Mouse (Mus musculus) lung, embryonic 16.5 days (tissue): ENCODE measurements around the gene Parp8. TPM values are rescaled to one million over a fixed set of nuclear protein-coding genes. Genes with fewer than 3 reads are reported as not detected.
"Not testable (repeated sequence)": the region's sequence is repeated elsewhere in the genome, so short reads cannot be mapped to it uniquely, and the experiment has no call there.

Experiments used
- ATAC-seq: fragments of 200-750 bp; cut with Nextera tagmentation; 2 replicates; pipeline ENCODE4 v1.8.0; 2017; ENCODE audit warnings: low read depth, mild to moderate bottlenecking, moderate library complexity
- H3K27ac ChIP-seq: fragments of 300-500 bp; sonication (generic); 2 replicates; pipeline ENCODE4 v1.5.1; 2014; ENCODE audit warnings: mild to moderate bottlenecking, control low read depth, low read length
- H3K27me3 ChIP-seq: fragments of 300-500 bp; sonication (generic); 2 replicates; pipeline ENCODE4 v1.6.1; 2014; ENCODE audit warnings: low read depth, low read length, mixed read lengths; ENCODE audit not compliant: control insufficient read depth, insufficient read depth
- H3K36me3 ChIP-seq: fragments of 300-500 bp; sonication (generic); 2 replicates; pipeline ENCODE4 v1.6.1; 2014; ENCODE audit warnings: low read length; ENCODE audit not compliant: control insufficient read depth, insufficient read depth
- H3K4me1 ChIP-seq: fragments of 300-500 bp; sonication (generic); replicated peaks from 2 replicates; pipeline ENCODE4 v1.6.1; 2014; ENCODE audit warnings: low read length, mixed read lengths; ENCODE audit not compliant: control insufficient read depth, insufficient read depth
- H3K4me2 ChIP-seq: fragments of 300-500 bp; sonication (generic); 2 replicates; pipeline ENCODE4 v1.6.1; 2014; ENCODE audit warnings: low read depth, low read length, control low read depth
- H3K4me3 ChIP-seq: fragments of 300-500 bp; sonication (generic); 2 replicates; pipeline ENCODE4 v1.5.1; 2014; ENCODE audit warnings: mild to moderate bottlenecking, low read length, control low read depth
- H3K9ac ChIP-seq: fragments of 300-500 bp; sonication (generic); 2 replicates; pipeline ENCODE4 v1.6.1; 2014; ENCODE audit warnings: low read length, control low read depth
- H3K9me3 ChIP-seq: fragments of 300-500 bp; sonication (generic); 2 replicates; pipeline ENCODE4 v1.6.1; 2016; ENCODE audit warnings: low read length; ENCODE audit not compliant: control insufficient read depth
- WGBS: fragments of 180-500 bp; shearing (Covaris S2); extraction: QIAGEN DNeasy Blood & Tissue Kit; methylation state at CpG from one replicate; pipeline ENCODE4 v1.1.7; 2014; 5-methylcytosine and 5-hydroxymethylcytosine counted together
- polyA plus RNA-seq: library from polyadenylated mRNA; unstranded; fragments of >200 nt; fragmentation: Nextera tagmentation; extraction: Ambion mirVana; gene quantifications from 2 replicates; pipeline ENCODE4 v1.2.1, GENCODE M21; 2015

Gene Parp8
- polyA plus RNA-seq, 1 experiment from 2014 or later, result 10.1 TPM

GRCm38 (mm10) chr13:116940761-116941160 lies 84.6 kb downstream of the Parp8 start:
- no peak overlapping the region for H3K4me2 ChIP-seq
- 96% methylated on average over 7 of the region's 7 CpGs for WGBS
- no peaks in the 10 kb centered on the region for H3K9me3 ChIP-seq
- no peak for ATAC-seq
- no peaks in the 10 kb centered on the region for H3K27me3 ChIP-seq
- H3K9ac ChIP-seq, result no peak overlapping the region
- no peaks in the 10 kb centered on the region; the same call in 1 of the 2 replicates for H3K4me1 ChIP-seq
- no peaks in the 10 kb centered on the region for H3K36me3 ChIP-seq
- no peak overlapping the region for H3K4me3 ChIP-seq
- H3K27ac ChIP-seq, result no peak overlapping the region

DNA sequence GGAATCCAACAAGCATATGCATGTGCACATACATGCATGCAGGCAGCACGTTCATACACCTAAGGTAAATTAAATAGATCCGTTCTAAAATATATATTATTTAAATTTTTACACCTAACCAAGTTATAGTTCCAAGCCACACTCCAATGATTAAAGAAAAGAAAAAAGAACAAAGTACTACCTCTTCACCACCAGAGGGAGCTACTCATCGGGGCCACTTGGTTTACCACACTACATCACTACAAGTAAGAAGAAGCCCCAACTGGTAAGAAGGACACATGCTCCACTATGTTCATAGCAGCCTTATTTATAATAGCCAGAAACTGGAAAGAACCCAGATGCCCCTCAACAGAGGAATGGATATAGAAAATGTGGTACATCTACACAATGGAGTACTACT lies 88.3 kb downstream of the Parp8 start:
- H3K4me2 ChIP-seq, H3K4me1 ChIP-seq, H3K27ac ChIP-seq, H3K27me3 ChIP-seq, H3K9me3 ChIP-seq, ATAC-seq, H3K4me3 ChIP-seq, H3K36me3 ChIP-seq, H3K9ac ChIP-seq: not testable (repeated sequence)
- WGBS, result 95% methylated on average over 3 of the region's 3 CpGs

DNA sequence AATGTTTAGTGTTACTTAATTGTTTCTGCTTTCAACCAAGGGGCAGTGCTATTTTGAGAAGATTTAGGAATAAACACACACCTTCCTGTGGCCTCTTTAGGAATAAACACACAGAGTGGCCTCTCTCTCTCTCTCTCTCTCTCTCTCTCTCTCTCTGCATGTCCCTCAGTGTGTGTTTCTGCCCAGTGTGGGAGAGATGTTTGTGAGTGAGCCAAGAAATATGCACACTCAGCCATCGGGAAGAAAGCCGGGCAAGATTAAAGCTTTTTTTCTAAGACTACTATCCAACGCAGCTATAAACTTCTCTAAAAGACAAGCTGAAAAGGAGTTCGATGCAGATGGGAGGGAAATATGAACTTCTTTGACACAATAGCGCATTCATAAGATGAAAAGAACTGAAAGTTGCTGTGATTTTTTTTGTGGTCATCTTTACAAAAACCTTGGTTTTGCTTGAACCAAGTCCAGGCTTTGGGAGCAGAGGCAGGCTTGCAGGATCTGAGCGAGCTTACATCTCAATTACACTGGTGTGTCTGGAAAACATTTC lies 107.9 kb downstream of the Parp8 start:
- no peak overlapping the region for H3K9ac ChIP-seq
- peak overlapping the region; percentile 39; the same call in 1 of the 2 replicates for H3K27ac ChIP-seq
- 31% methylated on average over 6 of the region's 6 CpGs for WGBS
- peak; percentile 91 for ATAC-seq
- no peaks in the 10 kb centered on the region for H3K9me3 ChIP-seq
- H3K4me3 ChIP-seq, result no peak overlapping the region
- no peaks in the 10 kb centered on the region for H3K27me3 ChIP-seq
- H3K36me3 ChIP-seq, result no peaks in the 10 kb centered on the region
- H3K4me2 ChIP-seq, result 0 out of 2 replicates have a peak overlapping the region, but pooled peaks have one; percentile 22
- H3K4me1 ChIP-seq, result peaks cover 6% of the 10 kb centered on the region; the same call in 1 of the 2 replicates

DNA sequence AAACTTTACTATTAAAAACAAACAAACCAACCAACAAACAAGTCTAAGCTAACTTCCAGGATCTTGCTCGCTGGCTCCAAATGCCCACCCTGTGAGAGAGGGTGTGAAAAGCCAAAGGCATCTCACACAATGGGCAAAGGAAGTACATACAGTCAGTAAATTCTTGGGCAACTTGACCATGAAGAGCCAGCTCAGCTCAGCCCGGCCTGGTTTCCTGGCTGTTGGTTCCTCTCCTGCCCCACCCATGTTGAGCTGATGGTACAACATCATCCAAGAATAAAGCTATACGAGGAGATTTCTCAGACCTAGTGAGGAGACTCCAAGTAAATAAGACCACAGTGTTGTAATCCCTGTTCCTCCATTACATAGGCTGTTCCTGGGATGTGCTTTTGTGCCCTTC lies 117.1 kb downstream of the Parp8 start:
- ATAC-seq, result no peak
- Histone ChIP-seq H3K9me3 (no peaks in the 10 kb centered on the region), H3K27ac (no peak overlapping the region), H3K9ac (no peak overlapping the region), H3K4me2 (no peak overlapping the region), H3K4me1 (no peaks in the 10 kb centered on the region), H3K36me3 (no peaks in the 10 kb centered on the region), H3K27me3 (no peaks in the 10 kb centered on the region), H3K4me3 (no peak overlapping the region)
- 79% methylated on average over 3 of the region's 3 CpGs for WGBS

DNA sequence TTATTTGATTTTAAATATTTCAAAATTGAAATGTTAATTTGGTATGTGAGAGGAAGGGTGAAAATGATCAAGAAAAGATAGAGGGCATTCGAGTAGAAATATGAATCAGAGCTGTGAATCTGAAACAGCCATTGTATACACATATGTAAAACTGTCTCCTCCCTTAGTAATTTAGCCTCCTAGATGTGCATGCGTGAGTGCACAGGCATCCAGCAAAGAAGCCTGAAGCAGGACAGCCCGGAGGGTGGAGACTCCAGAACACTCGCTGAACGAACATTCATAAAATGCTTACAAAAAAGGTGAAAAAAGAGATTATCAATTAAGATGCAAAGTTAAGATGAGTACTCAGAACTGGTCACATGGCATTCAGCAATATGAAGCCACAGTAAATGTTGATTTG lies 121.9 kb downstream of the Parp8 start:
- Histone ChIP-seq H3K9me3 (no peaks in the 10 kb centered on the region), H3K36me3 (no peaks in the 10 kb centered on the region), H3K4me1 (no peaks in the 10 kb centered on the region), H3K4me2 (no peak overlapping the region), H3K27ac (no peak overlapping the region), H3K9ac (no peak overlapping the region), H3K27me3 (no peaks in the 10 kb centered on the region), H3K4me3 (no peak overlapping the region)
- WGBS, result 82% methylated on average over 5 of the region's 5 CpGs
- ATAC-seq, result no peak

GRCm38 (mm10) chr13:116898395-116898794 lies 126.9 kb downstream of the Parp8 start:
- no peaks in the 10 kb centered on the region for H3K27me3 ChIP-seq
- no peak overlapping the region for H3K4me3 ChIP-seq
- no peaks in the 10 kb centered on the region for H3K36me3 ChIP-seq
- H3K4me2 ChIP-seq, result no peak overlapping the region
- no peaks in the 10 kb centered on the region for H3K9me3 ChIP-seq
- no peak overlapping the region for H3K27ac ChIP-seq
- H3K4me1 ChIP-seq, result no peaks in the 10 kb centered on the region
- 92% methylated on average over 5 of the region's 5 CpGs for WGBS
- no peak for ATAC-seq
- no peak overlapping the region for H3K9ac ChIP-seq

- ATAC-seq, result no peak
- H3K4me3 ChIP-seq, result no peak overlapping the region
- no peaks in the 10 kb centered on the region for H3K9me3 ChIP-seq
- WGBS, result 92% methylated on average over 1 of the region's 1 CpGs
- no peaks in the 10 kb centered on the region for H3K4me1 ChIP-seq
- H3K36me3 ChIP-seq, result no peaks in the 10 kb centered on the region
- no peak overlapping the region for H3K9ac ChIP-seq
- H3K4me2 ChIP-seq, result no peak overlapping the region
- H3K27ac ChIP-seq, result no peak overlapping the region
- H3K27me3 ChIP-seq, result no peaks in the 10 kb centered on the region
Measured at GRCm38 (mm10) chr13:116897711-116898110, 127.6 kb downstream of the Parp8 start.

DNA sequence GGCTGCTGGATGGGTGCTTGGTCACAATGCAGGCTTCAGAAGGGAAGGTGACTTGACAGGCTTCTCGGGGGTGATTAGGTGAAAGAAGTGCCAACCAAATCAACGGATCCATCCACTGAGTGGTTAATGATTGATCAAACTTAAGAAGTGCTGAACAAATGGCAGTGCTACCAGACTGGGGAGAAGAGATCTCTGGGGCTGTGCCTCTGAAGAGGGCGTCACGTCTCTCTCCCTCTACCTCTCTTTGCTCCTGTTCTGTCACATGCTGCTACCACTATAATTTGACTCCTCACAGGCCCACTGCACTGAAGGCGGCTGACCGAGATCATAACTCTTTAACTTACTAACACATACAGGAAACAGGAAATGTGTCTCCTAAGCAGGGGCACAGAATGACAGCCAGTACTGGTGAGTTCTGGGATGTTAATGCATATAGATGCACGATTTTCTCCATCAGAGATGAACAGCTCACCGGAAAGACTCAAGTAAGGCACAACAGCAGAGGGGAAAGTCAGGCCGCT lies 140.9 kb downstream of the Parp8 start:
- no peaks in the 10 kb centered on the region for H3K36me3 ChIP-seq
- peaks cover 2% of the 10 kb centered on the region; the same call in 1 of the 2 replicates for H3K4me1 ChIP-seq
- no peak overlapping the region for H3K4me2 ChIP-seq
- WGBS, result 47% methylated on average over 9 of the region's 9 CpGs
- H3K9ac ChIP-seq, result no peak overlapping the region
- H3K27ac ChIP-seq, result no peak overlapping the region
- no peaks in the 10 kb centered on the region for H3K9me3 ChIP-seq
- no peaks in the 10 kb centered on the region for H3K27me3 ChIP-seq
- no peak for ATAC-seq
- H3K4me3 ChIP-seq, result no peak overlapping the region

DNA sequence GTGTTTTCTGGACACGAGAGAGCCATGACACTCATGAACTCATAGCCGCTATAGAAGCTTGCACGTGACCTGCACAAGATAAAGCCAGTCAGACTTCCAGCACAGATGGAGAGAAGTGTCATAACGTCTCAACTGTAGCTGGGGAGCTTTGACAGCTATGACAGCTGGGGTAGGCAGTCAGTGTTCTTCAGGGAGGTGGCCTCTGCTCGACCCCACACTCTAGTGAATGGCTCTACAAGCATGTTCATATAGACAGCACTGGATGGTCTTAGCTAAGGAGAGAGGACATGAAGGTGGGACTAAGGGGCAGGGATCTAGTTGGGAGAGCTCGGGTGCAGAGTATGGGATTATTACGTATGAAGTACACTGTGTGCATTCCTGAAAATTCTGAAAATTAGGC lies 143.1 kb downstream of the Parp8 start:
- Histone ChIP-seq H3K4me3 (no peak overlapping the region), H3K36me3 (no peaks in the 10 kb centered on the region), H3K4me1 (no peaks in the 10 kb centered on the region), H3K4me2 (no peak overlapping the region), H3K27me3 (no peaks in the 10 kb centered on the region), H3K9ac (no peak overlapping the region), H3K27ac (no peak overlapping the region), H3K9me3 (no peaks in the 10 kb centered on the region)
- peak; percentile 87 for ATAC-seq
- WGBS, result 46% methylated on average over 7 of the region's 7 CpGs
